Mouse (Mus musculus) mouse embryonic stem cell (cell line): Measurements from ENCODE around the gene Frem2.

ENCODE experiments used
- in situ Hi-C, 2 experiments: fragments of 300-500 bp; cut with MboI; formaldehyde crosslinking; loops; 1 replicate in 1 of 2; 3 replicates in 1 of 2; pipeline ENCODE4 v1.14.3; 2019 to 2020; ENCODE audit warnings: low sequenced_read_pairs in 2 of 2, low pct_unique_long_range_greater_than_20kb in 1 of 2, mixed read lengths in 1 of 2; ENCODE audit not compliant: unreplicated experiment in 1 of 2

Frem2 gene

GRCm38 (mm10) chr3:53571663-53572062 lies 85.5 kb downstream of the Frem2 start:
- in situ Hi-C loops: no loop called here

- in situ Hi-C loops: no loop called here
Observed at GRCm38 (mm10) chr3:53564521-53564920, 92.6 kb downstream of the Frem2 start.

- in situ Hi-C loops: no loop called here
Observed at GRCm38 (mm10) chr3:53563746-53564145, 93.4 kb downstream of the Frem2 start.

GRCm38 (mm10) chr3:53561813-53562212 lies 95.3 kb downstream of the Frem2 start:
- in situ Hi-C loops: no loop called here

- in situ Hi-C loops: no loop called here
Observed at GRCm38 (mm10) chr3:53559056-53559455, 98.1 kb downstream of the Frem2 start.

GRCm38 (mm10) chr3:53558230-53558629 lies 98.9 kb downstream of the Frem2 start:
- in situ Hi-C loops: no loop called here

- in situ Hi-C loops: no loop called here
Observed at GRCm38 (mm10) chr3:53557388-53558214, 99.6 kb downstream of the Frem2 start.

- in situ Hi-C loops: no loop called here
Observed at GRCm38 (mm10) chr3:53555031-53555952, 101.9 kb downstream of the Frem2 start.

GRCm38 (mm10) chr3:53552691-53553090 lies 104.5 kb downstream of the Frem2 start:
- in situ Hi-C loops: no loop called here

- in situ Hi-C loops: no loop called here
Observed at GRCm38 (mm10) chr3:53532091-53532490, 125.1 kb downstream of the Frem2 start.

- in situ Hi-C loops: no loop called here
Observed at GRCm38 (mm10) chr3:53530305-53530704, 126.8 kb downstream of the Frem2 start.

- in situ Hi-C loops: no loop called here
Observed at GRCm38 (mm10) chr3:53525737-53526136, 131.4 kb downstream of the Frem2 start.

GRCm38 (mm10) chr3:53522794-53523193 lies 134.4 kb downstream of the Frem2 start:
- in situ Hi-C loops: no loop called here

GRCm38 (mm10) chr3:53514221-53515065 lies 142.7 kb downstream of the Frem2 start:
- in situ Hi-C loops: no loop called here

- in situ Hi-C loops: no loop called here
Observed at GRCm38 (mm10) chr3:53513096-53513495, 144.1 kb downstream of the Frem2 start.

- in situ Hi-C loops: no loop called here
Observed at GRCm38 (mm10) chr3:53502428-53502827, 154.7 kb downstream of the Frem2 start.

- in situ Hi-C loops: no loop called here
Observed at GRCm38 (mm10) chr3:53498351-53498905, 158.7 kb downstream of the Frem2 start.

GRCm38 (mm10) chr3:53488353-53488752 lies 168.8 kb downstream of the Frem2 start, which contains the start of gene Stoml3:
Stoml3 (plus strand) TSS chr3:53488653.
- in situ Hi-C loops: no loop called here
